8 mouse cellular contexts compared by ENCODE assay signal in genomic region chr8:121547132-121547531, GRCm38 (mm10). TPM values are rescaled to one million over a fixed set of nuclear protein-coding genes. Genes with fewer than 3 reads are reported as not detected.
DNase-seq lines count a peak whose midpoint lies in the region; ATAC-seq and TF ChIP-seq lines count a peak whose summit lies in the region.

No protein-coding gene starts in this region.

- no peaks in the 10 kb centered on the region for H3K9me3 ChIP-seq in liver, embryonic 14.5 days (ENCODE audit: control insufficient read depth, low read length)
- no peaks in the 10 kb centered on the region for H3K9me3 ChIP-seq in neural tube, embryonic 13.5 days

- H3K4me2 ChIP-seq in liver, embryonic 14.5 days (ENCODE audit: low read depth) = no peak overlapping the region
- no peak overlapping the region for H3K4me2 ChIP-seq in neural tube, embryonic 13.5 days

- no peak overlapping the region for H3K9ac ChIP-seq in liver, embryonic 14.5 days (replicated peaks)
- H3K9ac ChIP-seq in neural tube, embryonic 13.5 days = 0 out of 2 replicates have a peak overlapping the region, but pooled peaks have one; percentile 26

- ATAC-seq in liver, embryonic 14.5 days (ENCODE audit: insufficient read depth) = no peak
- ATAC-seq in neural tube, embryonic 13.5 days (ENCODE audit: low read depth) = peak; percentile 57; the same call in 1 of the 2 replicates

- 10% methylated on average over 7 of the region's 7 CpGs for WGBS in liver, embryonic 14.5 days (ENCODE audit: insufficient replicate concordance)
- 9% methylated on average over 7 of the region's 7 CpGs for WGBS in neural tube, embryonic 13.5 days
- WGBS in thymus, adult 2 months = 6% methylated on average over 7 of the region's 7 CpGs

- H3K27me3 ChIP-seq in liver, embryonic 14.5 days (ENCODE audit: control insufficient read depth, insufficient read depth, low read length) = no peaks in the 10 kb centered on the region
- peaks cover 8% of the 10 kb centered on the region; the same call in 1 of the 2 replicates for H3K27me3 ChIP-seq in neural tube, embryonic 13.5 days
- H3K27me3 ChIP-seq in thymus, adult 2 months (ENCODE audit: control insufficient read depth, insufficient read depth, low read length) = no peaks in the 10 kb centered on the region

- TF ChIP-seq POLR2A in thymus, adult 2 months (IDR thresholded peaks at IDR 0.05; ENCODE audit: control insufficient read depth, extremely low read depth, insufficient read depth, low read length, poor library complexity) = no peak

- no peaks in the 10 kb centered on the region for H3K4me1 ChIP-seq in liver, embryonic 14.5 days (replicated peaks; ENCODE audit: control insufficient read depth in 2 of 2, insufficient read depth in 2 of 2, low read length in 1 of 2)
- H3K4me1 ChIP-seq in neural tube, embryonic 13.5 days (replicated peaks) = 0 out of 2 replicates have a peak, but pooled peaks cover 4% of the 10 kb centered on the region
- no peaks in the 10 kb centered on the region for H3K4me1 ChIP-seq in thymus, adult 2 months (replicated peaks; ENCODE audit: control insufficient read depth, insufficient read depth, low read length)

- H3K36me3 ChIP-seq in liver, embryonic 14.5 days (replicated peaks; ENCODE audit: control insufficient read depth, insufficient read depth, low read depth) = no peaks in the 10 kb centered on the region
- peaks cover 28% of the 10 kb centered on the region for H3K36me3 ChIP-seq in neural tube, embryonic 13.5 days
- peaks cover 5% of the 10 kb centered on the region for H3K36me3 ChIP-seq in thymus, adult 2 months (ENCODE audit: control insufficient read depth, insufficient read depth, low read length)

- TF ChIP-seq CTCF in liver, embryonic 14.5 days (IDR thresholded peaks at IDR 0.05; ENCODE audit: low read depth) = peak; percentile 94
- 0 out of 2 replicates have a peak, but pooled peaks have one; percentile 32 for TF ChIP-seq CTCF in thymus, adult 2 months (IDR thresholded peaks at IDR 0.05; ENCODE audit: borderline replicate concordance, control insufficient read depth, extremely low read depth, insufficient read depth, low read length, poor library complexity)

- DNase-seq in CD4-positive helper T cell, adult 2 months (ENCODE audit: low read depth, low spot score) = peak; percentile 77
- peak; percentile 69 to 71 for DNase-seq in adrenal gland, adult 18-20 months (ENCODE audit: low spot score in 2 of 2)
- peak; percentile 84 for DNase-seq in embryo, embryonic 10 days (ENCODE audit: low spot score)
- DNase-seq in heart, adult 8-10 months (ENCODE audit: low spot score) = peak; percentile 72
- peak; percentile 86 for DNase-seq in kidney, postnatal 10 days
- peak; percentile 52 to 62 (median 57) for DNase-seq in liver, embryonic 14.5 days (ENCODE audit: low read depth in 3 of 3, low spot score in 3 of 3)
- DNase-seq in thymus, adult 2 months = peak; percentile 77

- no peak for TF ChIP-seq EP300 in liver, embryonic 14.5 days (IDR thresholded peaks at IDR 0.05; ENCODE audit: low read depth)

- H3K4me3 ChIP-seq in liver, embryonic 14.5 days (ENCODE audit: insufficient read depth in 1 of 2, low read depth in 2 of 2, low read length in 2 of 2) = no peak overlapping the region
- H3K4me3 ChIP-seq in neural tube, embryonic 13.5 days = no peak overlapping the region
- H3K4me3 ChIP-seq in thymus, adult 2 months (ENCODE audit: control insufficient read depth, insufficient read depth, low read length) = no peak overlapping the region

- H3K27ac ChIP-seq in liver, embryonic 14.5 days = no peak overlapping the region
- H3K27ac ChIP-seq in neural tube, embryonic 13.5 days (replicated peaks) = no peak overlapping the region
- H3K27ac ChIP-seq in thymus, adult 2 months (ENCODE audit: control insufficient read depth, insufficient read depth, low read length) = no peak overlapping the region

RNA-seq across cellular contexts. Expression of gene 1700018B08Rik, which starts 3.0 kb away (rescaled TPM):
- not detected for total RNA-seq in adrenal gland, adult 18-20 months (2021)
- total RNA-seq in heart, adult 8-10 months (2022) = not detected
- polyA plus RNA-seq in liver, embryonic 14.5 days (2012; rRNA removed) = not detected in 2 replicates
- not detected in 2 replicates for polyA plus RNA-seq in liver, embryonic 14.5 days (2014; fragmentation: Nextera tagmentation; extraction: Ambion mirVana)
- polyA plus RNA-seq in neural tube, embryonic 13.5 days (2015; fragmentation: Nextera tagmentation; extraction: Ambion mirVana) = not detected in 2 replicates
- 0.35 TPM in 1 of 2 replicates, not detected in the other for polyA plus RNA-seq in thymus, adult 2 months (2012; rRNA removed)

RNA-seq across cellular contexts. Expression of gene Fbxo31, which starts 31.5 kb away (rescaled TPM):
- 10 to 100 TPM; 33.6 to 45.0 TPM for total RNA-seq in adrenal gland, adult 18-20 months (2021)
- total RNA-seq in heart, adult 8-10 months (2022) = 100 to 1,000 TPM in 2 of 4 experiments, 10 to 100 TPM in 2; 93.3 to 137 (median 102) TPM
- 4.7 and 5.8 TPM in 2 replicates for polyA plus RNA-seq in liver, embryonic 14.5 days (2012; rRNA removed)
- polyA plus RNA-seq in liver, embryonic 14.5 days (2014; fragmentation: Nextera tagmentation; extraction: Ambion mirVana) = 6.6 and 7.1 TPM in 2 replicates
- polyA plus RNA-seq in neural tube, embryonic 13.5 days (2015; fragmentation: Nextera tagmentation; extraction: Ambion mirVana) = 28.8 and 32.0 TPM in 2 replicates
- 39.8 and 55.7 TPM in 2 replicates for polyA plus RNA-seq in thymus, adult 2 months (2012; rRNA removed)

RNA-seq across cellular contexts. Expression of gene Map1lc3b, which starts 43.0 kb away (rescaled TPM):
- 100 to 1,000 TPM; 177 to 185 TPM for total RNA-seq in adrenal gland, adult 18-20 months (2021)
- 100 to 1,000 TPM; 264 to 289 (median 284) TPM for total RNA-seq in heart, adult 8-10 months (2022)
- 19.4 and 20.9 TPM in 2 replicates for polyA plus RNA-seq in liver, embryonic 14.5 days (2012; rRNA removed)
- polyA plus RNA-seq in liver, embryonic 14.5 days (2014; fragmentation: Nextera tagmentation; extraction: Ambion mirVana) = 147 TPM in 2 replicates
- 411 and 420 TPM in 2 replicates for polyA plus RNA-seq in neural tube, embryonic 13.5 days (2015; fragmentation: Nextera tagmentation; extraction: Ambion mirVana)
- 103 and 113 TPM in 2 replicates for polyA plus RNA-seq in thymus, adult 2 months (2012; rRNA removed)
